Mouse (Mus musculus) neural tube, embryonic 12.5 days (tissue): Measurements from ENCODE around the gene B4galt5. TPM values are rescaled to one million over a fixed set of nuclear protein-coding genes. Genes with fewer than 3 reads are reported as not detected.

Experiments
- ATAC-seq: fragments of 200-750 bp; cut with Nextera tagmentation; 2 replicates; pipeline ENCODE4 v1.8.0; 2017; ENCODE audit warnings: low read depth, mild to moderate bottlenecking, moderate TSS enrichment, moderate library complexity; ENCODE audit not compliant: low FRiP score
- H3K27ac ChIP-seq: fragments of 300-500 bp; sonication (generic); 2 replicates; pipeline ENCODE4 v1.5.1; 2016
- H3K27me3 ChIP-seq: fragments of 300-500 bp; sonication (generic); replicated peaks from 2 replicates; pipeline ENCODE4 v1.6.1; 2016; ENCODE audit warnings: mild to moderate bottlenecking
- H3K36me3 ChIP-seq: fragments of 300-500 bp; sonication (generic); 2 replicates; pipeline ENCODE4 v1.6.1; 2016; ENCODE audit warnings: mild to moderate bottlenecking
- H3K4me1 ChIP-seq: fragments of 300-500 bp; sonication (generic); 2 replicates; pipeline ENCODE4 v1.6.1; 2016
- H3K4me2 ChIP-seq: fragments of 300-500 bp; sonication (generic); replicated peaks from 2 replicates; pipeline ENCODE4 v1.6.1; 2016; ENCODE audit warnings: mild to moderate bottlenecking
- H3K4me3 ChIP-seq: fragments of 300-500 bp; sonication (generic); 2 replicates; pipeline ENCODE4 v1.5.1; 2016
- H3K9ac ChIP-seq: fragments of 300-500 bp; sonication (generic); 2 replicates; pipeline ENCODE4 v1.6.1; 2016; ENCODE audit warnings: mild to moderate bottlenecking
- H3K9me3 ChIP-seq: fragments of 300-500 bp; sonication (generic); 2 replicates; pipeline ENCODE4 v1.6.1; 2016; ENCODE audit warnings: mild to moderate bottlenecking
- WGBS: fragments of 180-500 bp; shearing (Covaris S2); methylation state at CpG from one replicate; pipeline ENCODE4 v1.1.7; 2016; 5-methylcytosine and 5-hydroxymethylcytosine counted together
- polyA plus RNA-seq: library from polyadenylated mRNA; unstranded; fragments of >200 nt; fragmentation: Nextera tagmentation; extraction: Ambion mirVana; gene quantifications from 2 replicates; pipeline ENCODE4 v1.2.1, GENCODE M21; 2016

The B4galt5 gene
- polyA plus RNA-seq, 1 experiment from 2014 or later, result 24.4 TPM

- Histone ChIP-seq H3K9ac (no peak overlapping the region), H3K36me3 (no peaks in the 10 kb centered on the region), H3K27me3 (no peaks in the 10 kb centered on the region), H3K4me1 (peaks cover 17% of the 10 kb centered on the region), H3K4me2 (no peak overlapping the region), H3K27ac (no peak overlapping the region), H3K9me3 (no peaks in the 10 kb centered on the region), H3K4me3 (no peak overlapping the region)
- no peak for ATAC-seq
- WGBS, result 56% methylated on average over 6 of the region's 6 CpGs
Measured at GRCm38 (mm10) chr2:167342876-167343275, 6.1 kb downstream of the B4galt5 start.

GRCm38 (mm10) chr2:167337580-167337979 is 11.4 kb downstream of the B4galt5 start:
- WGBS, result 58% methylated on average over 2 of the region's 2 CpGs
- Histone ChIP-seq H3K4me3 (no peak overlapping the region), H3K27ac (no peak overlapping the region), H3K9me3 (no peaks in the 10 kb centered on the region), H3K4me1 (peaks cover 19% of the 10 kb centered on the region), H3K9ac (no peak overlapping the region), H3K27me3 (no peaks in the 10 kb centered on the region), H3K36me3 (no peaks in the 10 kb centered on the region), H3K4me2 (no peak overlapping the region)
- ATAC-seq, result no peak

- Histone ChIP-seq H3K9me3 (no peaks in the 10 kb centered on the region), H3K4me2 (no peak overlapping the region), H3K27me3 (no peaks in the 10 kb centered on the region), H3K4me3 (no peak overlapping the region), H3K9ac (no peak overlapping the region), H3K36me3 (no peaks in the 10 kb centered on the region), H3K27ac (no peak overlapping the region), H3K4me1 (peaks cover 19% of the 10 kb centered on the region)
- no peak for ATAC-seq
- WGBS, result 87% methylated on average over 3 of the region's 3 CpGs
Measured at GRCm38 (mm10) chr2:167337214-167337512, 11.8 kb downstream of the B4galt5 start.

- WGBS, result 75% methylated on average over 10 of the region's 10 CpGs
- no peak overlapping the region for H3K27ac ChIP-seq
- H3K27me3 ChIP-seq, result no peaks in the 10 kb centered on the region
- H3K9me3 ChIP-seq, result no peaks in the 10 kb centered on the region
- no peaks in the 10 kb centered on the region for H3K36me3 ChIP-seq
- H3K4me2 ChIP-seq, result no peak overlapping the region
- no peak for ATAC-seq
- H3K4me3 ChIP-seq, result no peak overlapping the region
- H3K9ac ChIP-seq, result no peak overlapping the region
- H3K4me1 ChIP-seq, result peaks cover 22% of the 10 kb centered on the region
Measured at GRCm38 (mm10) chr2:167336384-167337213, 12.4 kb downstream of the B4galt5 start.

GRCm38 (mm10) chr2:167335066-167335465 is 13.9 kb downstream of the B4galt5 start:
- Histone ChIP-seq H3K27ac (no peak overlapping the region), H3K4me2 (no peak overlapping the region), H3K4me1 (peaks cover 36% of the 10 kb centered on the region), H3K27me3 (no peaks in the 10 kb centered on the region), H3K9me3 (no peaks in the 10 kb centered on the region), H3K36me3 (no peaks in the 10 kb centered on the region), H3K9ac (no peak overlapping the region), H3K4me3 (no peak overlapping the region)
- ATAC-seq, result no peak
- WGBS, result 83% methylated on average over 9 of the region's 9 CpGs

GRCm38 (mm10) chr2:167334312-167334711 is 14.7 kb downstream of the B4galt5 start:
- WGBS, result 73% methylated on average over 4 of the region's 4 CpGs
- no peak for ATAC-seq

GRCm38 (mm10) chr2:167333450-167333849 is 15.5 kb downstream of the B4galt5 start:
- no peak for ATAC-seq
- H3K9me3 ChIP-seq, result no peaks in the 10 kb centered on the region
- H3K27me3 ChIP-seq, result no peaks in the 10 kb centered on the region
- WGBS, result 51% methylated on average over 6 of the region's 6 CpGs
- H3K4me1 ChIP-seq, result peaks cover 36% of the 10 kb centered on the region
- H3K4me2 ChIP-seq, result no peak overlapping the region
- no peak overlapping the region for H3K4me3 ChIP-seq
- H3K9ac ChIP-seq, result no peak overlapping the region
- H3K36me3 ChIP-seq, result no peaks in the 10 kb centered on the region
- no peak overlapping the region for H3K27ac ChIP-seq

More at GRCm38 (mm10) chr2:167334312-167334711, 14.7 kb downstream of the B4galt5 start:
- H3K4me1 ChIP-seq, result peaks cover 36% of the 10 kb centered on the region
- no peaks in the 10 kb centered on the region for H3K9me3 ChIP-seq
- no peaks in the 10 kb centered on the region for H3K27me3 ChIP-seq
- no peak overlapping the region for H3K4me2 ChIP-seq
- no peak overlapping the region for H3K27ac ChIP-seq
- H3K9ac ChIP-seq, result no peak overlapping the region
- H3K4me3 ChIP-seq, result no peak overlapping the region
- no peaks in the 10 kb centered on the region for H3K36me3 ChIP-seq

- H3K9me3 ChIP-seq, result no peaks in the 10 kb centered on the region
- no peaks in the 10 kb centered on the region for H3K27me3 ChIP-seq
- WGBS, result 74% methylated on average over 7 of the region's 7 CpGs
- H3K4me3 ChIP-seq, result no peak overlapping the region
- no peak overlapping the region for H3K27ac ChIP-seq
- no peaks in the 10 kb centered on the region for H3K36me3 ChIP-seq
- H3K4me2 ChIP-seq, result no peak overlapping the region
- H3K9ac ChIP-seq, result no peak overlapping the region
- ATAC-seq, result no peak
- H3K4me1 ChIP-seq, result peaks cover 37% of the 10 kb centered on the region
Measured at GRCm38 (mm10) chr2:167332336-167332987, 16.5 kb downstream of the B4galt5 start.

GRCm38 (mm10) chr2:167331432-167331921 is 17.5 kb downstream of the B4galt5 start:
- H3K4me1 ChIP-seq, result peaks cover 39% of the 10 kb centered on the region

GRCm38 (mm10) chr2:167330581-167330980 is 18.4 kb downstream of the B4galt5 start:
- H3K4me2 ChIP-seq, result no peak overlapping the region
- ATAC-seq, result no peak
- H3K4me3 ChIP-seq, result no peak overlapping the region
- 84% methylated on average over 5 of the region's 5 CpGs for WGBS
- no peaks in the 10 kb centered on the region for H3K36me3 ChIP-seq
- H3K9me3 ChIP-seq, result no peaks in the 10 kb centered on the region
- no peak overlapping the region for H3K9ac ChIP-seq
- no peak overlapping the region for H3K27ac ChIP-seq
- peaks cover 39% of the 10 kb centered on the region for H3K4me1 ChIP-seq
- no peaks in the 10 kb centered on the region for H3K27me3 ChIP-seq

More at GRCm38 (mm10) chr2:167331432-167331921, 17.5 kb downstream of the B4galt5 start:
- no peaks in the 10 kb centered on the region for H3K9me3 ChIP-seq
- no peak overlapping the region for H3K4me3 ChIP-seq
- H3K27me3 ChIP-seq, result no peaks in the 10 kb centered on the region
- ATAC-seq, result no peak
- H3K27ac ChIP-seq, result peak overlapping the region; percentile 57; the same call in 1 of the 2 replicates
- H3K36me3 ChIP-seq, result no peaks in the 10 kb centered on the region
- no peak overlapping the region for H3K9ac ChIP-seq
- no peak overlapping the region for H3K4me2 ChIP-seq
- 47% methylated on average over 5 of the region's 5 CpGs for WGBS

GRCm38 (mm10) chr2:167329478-167330262 is 19.3 kb downstream of the B4galt5 start:
- Histone ChIP-seq H3K27ac (no peak overlapping the region), H3K4me1 (peaks cover 46% of the 10 kb centered on the region), H3K4me2 (no peak overlapping the region), H3K9ac (0 out of 2 replicates have a peak overlapping the region, but pooled peaks have one; percentile 5), H3K9me3 (no peaks in the 10 kb centered on the region), H3K4me3 (no peak overlapping the region), H3K27me3 (no peaks in the 10 kb centered on the region), H3K36me3 (no peaks in the 10 kb centered on the region)
- 95% methylated on average over 9 of the region's 9 CpGs for WGBS
- ATAC-seq, result no peak

- Histone ChIP-seq H3K4me3 (no peak overlapping the region), H3K9ac (no peak overlapping the region), H3K4me2 (no peak overlapping the region), H3K27ac (no peak overlapping the region), H3K9me3 (no peaks in the 10 kb centered on the region), H3K27me3 (no peaks in the 10 kb centered on the region), H3K4me1 (peaks cover 39% of the 10 kb centered on the region), H3K36me3 (no peaks in the 10 kb centered on the region)
- no peak for ATAC-seq
- 92% methylated on average over 6 of the region's 6 CpGs for WGBS
Measured at GRCm38 (mm10) chr2:167328340-167328739, 20.6 kb downstream of the B4galt5 start.
